Mouse (Mus musculus) spleen, adult 10 weeks (tissue): ENCODE measurements around the gene Rapgef1. TPM values are rescaled to one million over a fixed set of nuclear protein-coding genes. Genes with fewer than 3 reads are reported as not detected.

Experiments
- polyA plus RNA-seq: library from polyadenylated mRNA; stranded (reverse); fragments of 350-450 nt; fragmentation: Illumina TruSeq; extraction: RNeasy Lipid Tissue Mini Kit (QIAGEN cat#74804); gene quantifications from one replicate; pipeline ENCODE4 v1.2.3, GENCODE M21; 2015; ENCODE audit warnings: low replicate concordance; ENCODE audit not compliant: insufficient read depth

The Rapgef1 gene
- 61.6 TPM for polyA plus RNA-seq

GRCm38 (mm10) chr2:29619484-29620300 lies at the start of gene Rapgef1:
Gene Rapgef1 (plus strand): TSS chr2:29619720.

GRCm38 (mm10) chr2:29751497-29751896 lies 132.0 kb downstream of the Rapgef1 start, which contains the start of gene Gm13420:
Gene Gm13420 (minus strand): TSS chr2:29751685.

GRCm38 (mm10) chr2:29787104-29787917 lies 167.8 kb downstream of the Rapgef1 start, which contains the start of gene Coq4:
Gene Coq4 (plus strand): TSS chr2:29787493.

GRCm38 (mm10) chr2:29787937-29788681 lies 168.6 kb downstream of the Rapgef1 start, which contains the start of gene Trub2:
Gene Trub2 (minus strand): TSS chr2:29788502.

Other genes with a start within 250 kb of the Rapgef1 start
- gene Gm13420, start 132.0 kb downstream of the Rapgef1 start, polyA plus RNA-seq, result not detected
- not detected for gene Gm13547, start 139.6 kb downstream of the Rapgef1 start, polyA plus RNA-seq
- 7.4 TPM for gene Coq4, start 167.8 kb downstream of the Rapgef1 start, polyA plus RNA-seq
- 15.3 TPM for gene Trub2, start 168.8 kb downstream of the Rapgef1 start, polyA plus RNA-seq
- 5.0 TPM for gene Slc27a4, start 182.9 kb downstream of the Rapgef1 start, polyA plus RNA-seq
- 21.8 TPM for gene Urm1, start 200.4 kb downstream of the Rapgef1 start, polyA plus RNA-seq
- gene Cercam, start 249.4 kb downstream of the Rapgef1 start, polyA plus RNA-seq, result 1.9 TPM